In the genomic region with DNA sequence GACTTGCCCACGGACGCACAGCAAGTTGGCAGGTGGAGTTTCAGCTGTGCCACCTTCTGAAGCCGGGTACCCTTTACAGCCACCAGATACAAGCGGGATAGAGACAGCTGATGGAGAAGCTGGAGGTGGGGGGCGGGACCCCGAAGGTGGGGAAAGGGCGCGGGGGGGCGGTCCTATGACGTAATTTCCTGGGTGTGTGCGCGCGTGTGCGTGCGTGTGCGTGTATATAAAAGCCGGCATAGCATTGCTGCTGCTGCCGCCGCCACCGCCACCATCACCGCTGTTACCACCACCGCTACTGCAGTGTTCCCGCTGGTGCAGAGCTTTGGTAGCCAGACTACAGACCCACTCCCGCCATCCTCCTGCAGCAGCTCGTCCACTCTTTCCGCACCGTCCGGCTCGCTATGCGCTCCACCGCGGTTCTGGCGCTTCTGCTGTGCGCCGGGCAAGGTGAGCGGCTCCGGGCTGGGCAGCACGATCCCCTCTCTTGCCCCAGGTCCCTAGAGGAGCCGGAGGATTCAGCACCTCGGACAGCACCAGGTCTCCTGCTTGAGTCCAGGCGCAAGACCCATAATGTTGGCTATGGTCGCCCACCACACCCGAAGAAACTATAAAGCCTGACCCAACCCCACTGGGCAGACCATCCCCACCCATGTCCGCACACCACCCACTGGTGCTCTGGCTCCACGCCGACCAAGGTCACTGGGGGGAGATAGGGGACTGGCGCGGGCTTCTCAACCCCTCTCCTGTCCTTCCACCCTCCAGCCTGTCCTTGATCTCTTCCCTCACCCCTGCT, we compare ENCODE assay signal across 8 mouse cellular contexts. TPM values are rescaled to one million over a fixed set of nuclear protein-coding genes. Genes with fewer than 3 reads are reported as not detected.
A peak's percentile ranks its signal among the peaks of the same experiment; 100 is the strongest.
DNase-seq lines count a peak whose midpoint lies in the region; TF ChIP-seq lines count a peak whose summit lies in the region.

Gene Chga, plus strand, starts transcription at position 249 of the 796 bp plus-strand sequence.

- H3K4me1 ChIP-seq in ES-Bruce4 (ENCODE audit: control insufficient read depth, insufficient read depth, low read length): peaks cover 3% of the 10 kb centered on the region
- peaks cover 35% of the 10 kb centered on the region for H3K4me1 ChIP-seq in forebrain, embryonic 10.5 days
- H3K4me1 ChIP-seq in lung, adult 2 months (ENCODE audit: control insufficient read depth, insufficient read depth, low read length): no peaks in the 10 kb centered on the region

- no peaks in the 10 kb centered on the region for H3K27me3 ChIP-seq in ES-Bruce4 (ENCODE audit: control insufficient read depth, insufficient read depth, low read length, poor library complexity, severe bottlenecking)
- H3K27me3 ChIP-seq in forebrain, embryonic 10.5 days (ENCODE audit: poor library complexity, severe bottlenecking): peaks cover 29% of the 10 kb centered on the region

- peak; percentile 44 for TF ChIP-seq POLR2A in ES-Bruce4 (IDR thresholded peaks at IDR 0.05; ENCODE audit: insufficient read depth, low read length)
- TF ChIP-seq POLR2A in lung, adult 2 months (IDR thresholded peaks at IDR 0.05; ENCODE audit: borderline replicate concordance, extremely low read depth, low read depth, low read length): no peak

- H3K4me3 ChIP-seq in ES-Bruce4 (ENCODE audit: low read depth, low read length): peak within 1 kb of the TSS; percentile 90
- H3K4me3 ChIP-seq in forebrain, embryonic 10.5 days: peak within 1 kb of the TSS; percentile 60
- H3K4me3 ChIP-seq in lung, adult 2 months (replicated peaks; ENCODE audit: extremely low read depth, low read depth, low read length): no peak within 1 kb of the TSS

- DNase-seq in brain, adult 2 months (ENCODE audit: low read depth, low spot score): peak; percentile 93
- DNase-seq in forebrain, embryonic 10.5 days (ENCODE audit: extremely low spot score, low spot score): peak; percentile 89
- DNase-seq in heart, postnatal 14 days: peak; percentile 77 to 87
- peak; percentile 76 to 89 for DNase-seq in layer of hippocampus, adult 18-20 months (ENCODE audit: low spot score in 2 of 2)
- DNase-seq in lung, adult 2 months: peak; percentile 60
- DNase-seq in ovary, adult 18-20 months (ENCODE audit: low spot score): peak; percentile 36
- DNase-seq in thymus, postnatal 4 days: peak; percentile 88

- no peaks in the 10 kb centered on the region for H3K9me3 ChIP-seq in ES-Bruce4 (replicated peaks; ENCODE audit: control insufficient read depth, insufficient read depth, low read length, poor library complexity, severe bottlenecking)
- no peaks in the 10 kb centered on the region for H3K9me3 ChIP-seq in forebrain, embryonic 10.5 days

- WGBS in forebrain, embryonic 10.5 days: 2% methylated on average over 48 of the region's 48 CpGs
- WGBS in lung, adult 2 months: 5% methylated on average over 48 of the region's 48 CpGs

- intact Hi-C loops in heart, postnatal 14 days (cut with DNase I): no loop called here

- no peak for TF ChIP-seq EP300 in ES-Bruce4 (IDR thresholded peaks at IDR 0.05; ENCODE audit: insufficient read depth, low read depth, low read length)

- no peaks in the 10 kb centered on the region for H3K36me3 ChIP-seq in ES-Bruce4 (ENCODE audit: control insufficient read depth, insufficient read depth, low read length, poor library complexity, severe bottlenecking)
- H3K36me3 ChIP-seq in forebrain, embryonic 10.5 days (replicated peaks): no peaks in the 10 kb centered on the region

- no peak within 1 kb of the TSS for H3K27ac ChIP-seq in ES-Bruce4 (ENCODE audit: insufficient read depth, low read length)
- peak within 1 kb of the TSS; percentile 22; the same call in 1 of the 2 replicates for H3K27ac ChIP-seq in forebrain, embryonic 10.5 days

- H3K9ac ChIP-seq in ES-Bruce4 (ENCODE audit: low read depth, poor library complexity, severe bottlenecking): 0 out of 2 replicates have a peak within 1 kb of the TSS, but pooled peaks have one; percentile 2

- TF ChIP-seq CTCF in ES-Bruce4 (IDR thresholded peaks at IDR 0.05; ENCODE audit: low read depth, low read length): no peak
- TF ChIP-seq CTCF in lung, adult 2 months (IDR thresholded peaks at IDR 0.05; ENCODE audit: insufficient read depth, low read length): no peak

RNA-seq across cellular contexts. Expression of gene Chga, which starts in this region (rescaled TPM):
- 4.4 and 4.5 TPM in 2 replicates for polyA plus RNA-seq in ES-Bruce4 (2011; ENCODE audit: insufficient read depth, insufficient read length, low read depth, missing spikeins)
- polyA plus RNA-seq in forebrain, embryonic 10.5 days (2016; fragmentation: Nextera tagmentation; extraction: Ambion mirVana): 6.7 and 9.2 TPM in 2 replicates
- total RNA-seq in heart, postnatal 14 days (2021): under 1 TPM in 1 of 2 experiments, not detected in 1; 0.15 TPM
- 100 to 1,000 TPM; 123 to 138 TPM for total RNA-seq in layer of hippocampus, adult 18-20 months (2021)
- polyA plus RNA-seq in lung, adult 2 months (2012; rRNA removed): 0.25 and 1.0 TPM in 2 replicates

Comparison
In these comparisons a context has a peak if more than half of its experiments do, and no peak if none do; other contexts are left out.
1. RNA of gene Chga (total RNA-seq): 123 to 138 TPM in layer of hippocampus, adult 18-20 months; 0.15 TPM in heart, postnatal 14 days; every median in the first group is over 100 times any median in the second.
2. Peak in DNase-seq in heart, postnatal 14 days; RNA of the gene not detected or under 1 TPM.
3. DNase-seq: peak in every context shown above with its lines; median percentile 93 in brain, adult 2 months; 89 in forebrain, embryonic 10.5 days; 88 in thymus, postnatal 4 days; 82 in layer of hippocampus, adult 18-20 months; 82 in heart, postnatal 14 days; 60 in lung, adult 2 months; 36 in ovary, adult 18-20 months.